Comparison of ENCODE assay signal across 9 mouse cellular contexts in the genomic region with DNA sequence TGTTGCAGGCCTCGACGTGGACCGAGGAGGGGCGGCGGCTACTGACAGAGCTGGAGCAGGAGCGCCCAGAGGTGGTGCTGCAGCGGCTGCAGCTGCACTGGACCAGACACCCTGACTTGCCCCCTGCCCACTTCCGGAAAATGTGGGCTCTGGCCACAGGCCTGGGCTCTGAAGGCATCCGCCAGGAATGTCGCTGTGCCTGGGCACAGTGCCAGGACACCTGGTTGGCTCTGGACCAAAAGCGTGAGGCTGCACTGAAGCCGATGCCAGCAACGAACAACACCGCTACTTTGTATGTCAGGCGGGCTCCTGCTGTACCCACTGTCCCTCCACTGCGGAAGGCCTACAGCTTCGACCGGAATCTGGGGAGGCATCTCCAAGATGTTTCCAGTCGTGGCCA. TPM values are rescaled to one million over a fixed set of nuclear protein-coding genes. Genes with fewer than 3 reads are reported as not detected.
DNase-seq lines count a peak whose midpoint lies in the region; ATAC-seq and TF ChIP-seq lines count a peak whose summit lies in the region.
"Had no signal": no experiment of that assay in that cellular context is flagged by ENCODE, and none has a peak within 500 bp of the region (broad histone marks: within the 10 kb centered on the region; RNA-seq: fewer than 3 reads in every experiment).

No protein-coding gene starts in this region.

- TF ChIP-seq CTCF in kidney, postnatal 0 days (IDR thresholded peaks at IDR 0.05; ENCODE audit: low read depth) = no peak

- no peak for ATAC-seq in frontal cortex, adult (ENCODE audit: low TSS enrichment)
- peak; percentile 52; the same call in 1 of the 2 replicates for ATAC-seq in kidney, postnatal 0 days (replicated peaks; ENCODE audit: low FRiP score, low read depth)

- H3K4me2 ChIP-seq in kidney, postnatal 0 days (ENCODE audit: low read length) = no peak overlapping the region

- no peak overlapping the region for H3K27ac ChIP-seq in kidney, postnatal 0 days

- H3K9ac ChIP-seq in kidney, postnatal 0 days (ENCODE audit: low read depth, low read length) = no peak overlapping the region

- H3K9me3 ChIP-seq in kidney, postnatal 0 days (replicated peaks; ENCODE audit: low read length) = no peaks in the 10 kb centered on the region

- DNase-seq in frontal cortex, postnatal 14 days (ENCODE audit: low spot score in 2 of 2) = peak; percentile 28 to 30
- peak; percentile 30 to 54 for DNase-seq in urinary bladder, adult 18-20 months (ENCODE audit: low spot score in 2 of 2)
- DNase-seq in urinary bladder, postnatal 10 days (ENCODE audit: low spot score) = no peak
- DNase-seq in kidney, postnatal 0 days (ENCODE audit: low spot score) = peak; percentile 43
- DNase-seq in ovary, postnatal 36 days (ENCODE audit: low spot score) = peak; percentile 57
- no peak for DNase-seq in thymus, postnatal 10 days (ENCODE audit: low spot score in 2 of 2)
- no peak for DNase-seq in spleen, postnatal 4 days (ENCODE audit: low spot score in 2 of 2)

- WGBS in kidney, postnatal 0 days = 50% methylated on average over 19 of the region's 19 CpGs

- H3K4me3 ChIP-seq in kidney, postnatal 0 days (replicated peaks; ENCODE audit: low read depth, low read length) = no peak overlapping the region
- H3K4me3 ChIP-seq: myocyte had no signal

- no peaks in the 10 kb centered on the region for H3K36me3 ChIP-seq in kidney, postnatal 0 days (ENCODE audit: insufficient read depth, low read length)

- H3K4me1 ChIP-seq in kidney, postnatal 0 days (replicated peaks; ENCODE audit: insufficient read depth, low read length) = peaks cover 11% of the 10 kb centered on the region; the same call in 1 of the 2 replicates

- no peaks in the 10 kb centered on the region for H3K27me3 ChIP-seq in kidney, postnatal 0 days (ENCODE audit: insufficient read depth, low read length)

RNA-seq across cellular contexts. Expression of gene Plekhg4, which starts 5.6 kb away (rescaled TPM):
- polyA plus RNA-seq in kidney, postnatal 0 days (2015; fragmentation: Nextera tagmentation; extraction: Ambion mirVana) = 0.31 and 0.33 TPM in 2 replicates

RNA-seq across cellular contexts. Expression of gene Slc9a5, which starts 30.0 kb away (rescaled TPM):
- polyA plus RNA-seq in kidney, postnatal 0 days (2015; fragmentation: Nextera tagmentation; extraction: Ambion mirVana) = 1.3 and 1.4 TPM in 2 replicates

RNA-seq across cellular contexts. Expression of gene Fhod1, which starts 30.9 kb away (rescaled TPM):
- 1.8 and 2.3 TPM in 2 replicates for polyA plus RNA-seq in kidney, postnatal 0 days (2015; fragmentation: Nextera tagmentation; extraction: Ambion mirVana)

RNA-seq across cellular contexts. Expression of gene Kctd19, which starts 34.6 kb away (rescaled TPM):
- 0.05 TPM in 1 of 2 replicates, not detected in the other for polyA plus RNA-seq in kidney, postnatal 0 days (2015; fragmentation: Nextera tagmentation; extraction: Ambion mirVana)
- polyA plus RNA-seq: myocyte had no signal

RNA-seq across cellular contexts. Expression of gene Lrrc36, which starts 34.7 kb away (rescaled TPM):
- 0.15 and 0.34 TPM in 2 replicates for polyA plus RNA-seq in kidney, postnatal 0 days (2015; fragmentation: Nextera tagmentation; extraction: Ambion mirVana)
- polyA plus RNA-seq: myocyte had no signal

Comparison
In these comparisons a context has a peak if more than half of its experiments do, and no peak if none do; other contexts are left out.
1. DNase-seq: peak in frontal cortex, postnatal 14 days (2 of 2), urinary bladder, adult 18-20 months (2 of 2), kidney, postnatal 0 days (single experiment) and ovary, postnatal 36 days (single experiment); none in urinary bladder, postnatal 10 days (single experiment), thymus, postnatal 10 days (0 of 2) and spleen, postnatal 4 days (0 of 2).